ENCODE assay signal across 8 mouse cellular contexts in the genomic region with DNA sequence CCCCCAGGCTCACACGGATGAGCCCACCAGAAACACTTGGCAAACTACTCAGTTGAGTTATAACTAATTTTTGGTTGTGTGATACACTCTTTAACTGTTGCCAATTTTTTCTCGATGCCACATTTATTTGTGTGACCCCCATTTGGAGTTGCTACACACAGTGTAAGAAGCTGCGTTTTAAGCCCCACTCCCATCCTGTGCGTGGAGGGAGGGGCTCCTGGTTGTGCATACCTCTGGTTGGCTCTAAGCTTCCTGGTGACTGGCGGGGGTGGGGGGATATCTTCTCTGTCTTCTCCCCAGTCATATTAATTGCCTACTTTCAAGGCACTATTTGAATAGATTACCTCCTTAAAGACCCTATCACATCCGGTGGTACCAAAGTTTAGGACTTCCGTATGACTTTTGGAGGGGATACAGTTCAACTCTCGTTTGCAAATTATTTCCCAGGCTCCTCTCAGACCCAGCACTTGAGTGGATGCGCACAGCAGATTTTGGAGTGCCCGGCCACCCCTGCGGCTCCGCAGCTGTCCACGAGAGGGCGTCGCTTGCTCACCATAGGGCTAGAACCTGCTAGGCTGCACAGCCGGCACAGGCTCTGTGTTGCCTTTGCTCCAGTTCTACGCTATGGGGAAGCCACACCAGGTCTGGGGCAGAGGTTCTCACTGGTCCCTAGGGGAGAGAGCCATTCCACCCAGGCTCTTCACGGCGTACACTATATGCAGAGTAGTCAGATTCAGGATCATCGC.
DNase-seq lines count a peak whose midpoint lies in the region; ATAC-seq and TF ChIP-seq lines count a peak whose summit lies in the region.

No protein-coding gene starts in this region.

- DNase-seq in Patski (ENCODE audit: low read depth, low spot score): no peak
- peak; percentile 91 to 94 for DNase-seq in cerebellum, postnatal 25 days
- DNase-seq in gastrocnemius, adult 18-20 months (ENCODE audit: low spot score): peak; percentile 82
- DNase-seq in left cerebral cortex, adult 11 months (ENCODE audit: low spot score): peak; percentile 42
- DNase-seq in lung, postnatal 4 days: peak; percentile 85 to 90
- DNase-seq in right cerebral cortex, postnatal 14 days: peak; percentile 89
- DNase-seq in urinary bladder, postnatal 25 days (ENCODE audit: low spot score): peak; percentile 87

- no peak overlapping the region for H3K4me3 ChIP-seq in hindbrain, embryonic 15.5 days

- peak; percentile 82 for ATAC-seq in Patski
- peak; percentile 87; the same call in 1 of the 2 replicates for ATAC-seq in hindbrain, embryonic 15.5 days (ENCODE audit: low FRiP score, low read depth)

- CTCF ChIA-PET in Patski (lab: Charles Lee): interaction anchor here (1.0 to 2.2 kb wide), 8 partner anchors 9 to 110 kb away, joined by 3 to 10 read pairs (median 4); no protein-coding TSS in a partner anchor

- H3K27me3 ChIP-seq in Patski: no peaks in the 10 kb centered on the region
- no peaks in the 10 kb centered on the region for H3K27me3 ChIP-seq in hindbrain, embryonic 15.5 days

- POLR2A ChIA-PET in Patski (lab: Charles Lee): interaction anchor here (0.6 to 1.0 kb wide), 2 partner anchors 89 to 139 kb away, joined by 4 read pairs; no protein-coding TSS in a partner anchor

- H3K9ac ChIP-seq in hindbrain, embryonic 15.5 days: no peak overlapping the region

- no peaks in the 10 kb centered on the region for H3K9me3 ChIP-seq in hindbrain, embryonic 15.5 days

- WGBS in hindbrain, embryonic 15.5 days: 12% methylated on average over 20 of the region's 20 CpGs

- H3K27ac ChIP-seq in hindbrain, embryonic 15.5 days (replicated peaks): no peak overlapping the region

- 0 out of 2 replicates have a peak overlapping the region, but pooled peaks have one; percentile 14 for H3K4me2 ChIP-seq in hindbrain, embryonic 15.5 days

- TF ChIP-seq CTCF in Patski (IDR thresholded peaks at IDR 0.05): peak; percentile 97

- in situ Hi-C loops in Patski (cut with MboI; ENCODE audit: low pct_unique_long_range_greater_than_20kb): loop anchor here (5.0 kb wide), 1 partner anchor 101 kb away; no protein-coding TSS in a partner anchor

- H3K4me1 ChIP-seq in hindbrain, embryonic 15.5 days (replicated peaks): peaks cover 7% of the 10 kb centered on the region; the same call in 1 of the 2 replicates

- H3K36me3 ChIP-seq in hindbrain, embryonic 15.5 days: no peaks in the 10 kb centered on the region
